Mouse (Mus musculus) ES-Bruce4 (cell line): Measurements from ENCODE around the gene Fars2. TPM values are rescaled to one million over a fixed set of nuclear protein-coding genes. Genes with fewer than 3 reads are reported as not detected.

Experiments
- H3K27ac ChIP-seq: 2 replicates; pipeline ENCODE4 v1.5.1; 2012; ENCODE audit warnings: low read length, inconsistent platforms; ENCODE audit not compliant: insufficient read depth
- H3K27me3 ChIP-seq: 2 replicates; pipeline ENCODE4 v1.6.1; 2012; ENCODE audit warnings: mild to moderate bottlenecking, low read length, inconsistent platforms; ENCODE audit not compliant: control insufficient read depth, poor library complexity, insufficient read depth, severe bottlenecking
- H3K36me3 ChIP-seq: 2 replicates; pipeline ENCODE4 v1.6.1; 2012; ENCODE audit warnings: inconsistent platforms, mild to moderate bottlenecking, low read length, moderate library complexity; ENCODE audit not compliant: control insufficient read depth, poor library complexity, insufficient read depth, severe bottlenecking
- H3K4me1 ChIP-seq: one replicate; pipeline ENCODE4 v1.8.1; 2011; ENCODE audit warnings: low read length; ENCODE audit not compliant: control insufficient read depth, insufficient read depth
- H3K4me3 ChIP-seq: 2 replicates; pipeline ENCODE4 v1.5.1; 2011; ENCODE audit warnings: low read depth, mild to moderate bottlenecking, low read length
- H3K9ac ChIP-seq: 2 replicates; pipeline ENCODE4 v1.6.1; 2012; ENCODE audit warnings: low read depth, mild to moderate bottlenecking, inconsistent platforms; ENCODE audit not compliant: poor library complexity, severe bottlenecking
- H3K9me3 ChIP-seq: replicated peaks from 2 replicates; pipeline ENCODE4 v1.6.1; 2012; ENCODE audit warnings: mild to moderate bottlenecking, low read length, inconsistent platforms; ENCODE audit not compliant: control insufficient read depth, poor library complexity, insufficient read depth, severe bottlenecking
- CTCF ChIP-seq: IDR thresholded peaks from one replicate; pipeline ENCODE4 v1.8.1; 2011; ENCODE audit warnings: low read depth, low read length
- EP300 ChIP-seq: IDR thresholded peaks from 2 replicates; pipeline ENCODE4 v1.6.1; 2011; ENCODE audit warnings: low read depth, low read length; ENCODE audit not compliant: insufficient read depth
- POLR2A ChIP-seq: IDR thresholded peaks from one replicate; pipeline ENCODE4 v1.8.1; 2011; ENCODE audit warnings: low read length; ENCODE audit not compliant: insufficient read depth
- polyA plus RNA-seq: library from polyadenylated mRNA; stranded (reverse); fragments of >200 nt; gene quantifications from 2 replicates; pipeline ENCODE4 v1.2.4, GENCODE M21; 2011; ENCODE audit warnings: low read depth; ENCODE audit not compliant: missing spikeins, insufficient read depth, insufficient read length

The Fars2 gene
- polyA plus RNA-seq, 1 experiment = 23.3 TPM

GRCm38 (mm10) chr13:36500370-36500905, 383.2 kb downstream of the Fars2 start:
- Histone ChIP-seq H3K27me3 (no peaks in the 10 kb centered on the region), H3K27ac (no peak overlapping the region), H3K9me3 (no peaks in the 10 kb centered on the region), H3K4me3 (no peak overlapping the region), H3K36me3 (no peaks in the 10 kb centered on the region), H3K4me1 (no peaks in the 10 kb centered on the region), H3K9ac (no peak overlapping the region)
- TF ChIP-seq CTCF (no peak), POLR2A (no peak), EP300 (no peak)

GRCm38 (mm10) chr13:36503551-36503950, 386.3 kb downstream of the Fars2 start:
- Histone ChIP-seq H3K36me3 (no peaks in the 10 kb centered on the region), H3K4me3 (no peak overlapping the region), H3K27ac (no peak overlapping the region), H3K4me1 (no peaks in the 10 kb centered on the region), H3K27me3 (no peaks in the 10 kb centered on the region), H3K9ac (no peak overlapping the region), H3K9me3 (no peaks in the 10 kb centered on the region)
- TF ChIP-seq CTCF (no peak), EP300 (no peak), POLR2A (no peak)

DNA sequence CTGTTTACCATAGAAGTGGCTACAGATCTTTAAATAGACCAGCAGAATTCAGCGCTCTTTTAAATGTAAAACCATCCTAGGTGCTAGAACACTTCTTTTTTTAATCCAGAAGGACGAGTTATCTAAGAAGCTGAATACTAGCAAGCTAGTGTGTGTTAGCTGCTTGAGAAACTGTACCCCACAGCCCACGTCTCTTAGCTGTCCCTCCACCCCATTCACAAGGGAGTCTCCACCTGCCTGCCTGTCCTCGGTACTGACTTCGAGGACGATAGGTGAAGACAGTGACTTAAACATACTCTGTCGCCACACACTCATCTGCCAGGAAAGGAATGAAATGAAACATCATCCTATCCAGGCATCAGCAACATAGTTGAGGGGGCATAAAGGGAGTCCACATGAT, 386.8 kb downstream of the Fars2 start:
- Histone ChIP-seq H3K9me3 (no peaks in the 10 kb centered on the region), H3K27ac (no peak overlapping the region), H3K4me1 (no peaks in the 10 kb centered on the region), H3K9ac (no peak overlapping the region), H3K27me3 (no peaks in the 10 kb centered on the region), H3K36me3 (no peaks in the 10 kb centered on the region), H3K4me3 (no peak overlapping the region)
- TF ChIP-seq POLR2A (no peak), EP300 (no peak), CTCF (no peak)

- no peaks in the 10 kb centered on the region for H3K36me3 ChIP-seq
- no peaks in the 10 kb centered on the region for H3K27me3 ChIP-seq
- no peak overlapping the region for H3K27ac ChIP-seq
- no peak for TF ChIP-seq POLR2A
- TF ChIP-seq EP300 = no peak
- no peak for TF ChIP-seq CTCF
- H3K9ac ChIP-seq = no peak overlapping the region
- no peak overlapping the region for H3K4me3 ChIP-seq
- H3K9me3 ChIP-seq = no peaks in the 10 kb centered on the region
- H3K4me1 ChIP-seq = no peaks in the 10 kb centered on the region
Measured at GRCm38 (mm10) chr13:36505730-36506129, 388.5 kb downstream of the Fars2 start.

DNA sequence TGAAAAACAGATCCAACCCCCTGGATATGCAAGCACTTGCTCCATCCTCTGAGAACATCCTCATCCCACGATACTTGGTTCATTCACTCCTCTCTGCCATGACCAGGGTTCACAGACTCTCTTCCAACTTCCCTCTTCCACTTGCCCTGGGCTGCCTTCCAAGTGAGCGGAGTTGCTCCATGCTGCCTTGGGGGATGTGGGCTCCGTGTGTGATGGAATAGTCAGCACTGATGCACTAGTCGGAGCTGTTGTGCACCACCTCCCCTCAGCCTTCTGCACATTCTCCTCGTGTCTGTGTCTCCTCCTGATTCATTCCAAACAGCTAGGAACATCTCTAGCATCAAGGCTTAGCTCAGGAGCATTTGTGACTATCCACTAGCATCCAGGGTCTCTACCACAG, 389.1 kb downstream of the Fars2 start:
- Histone ChIP-seq H3K27me3 (no peaks in the 10 kb centered on the region), H3K27ac (no peak overlapping the region), H3K4me3 (no peak overlapping the region), H3K9ac (no peak overlapping the region), H3K9me3 (no peaks in the 10 kb centered on the region), H3K36me3 (no peaks in the 10 kb centered on the region), H3K4me1 (no peaks in the 10 kb centered on the region)
- TF ChIP-seq EP300 (no peak), POLR2A (no peak), CTCF (no peak)

DNA sequence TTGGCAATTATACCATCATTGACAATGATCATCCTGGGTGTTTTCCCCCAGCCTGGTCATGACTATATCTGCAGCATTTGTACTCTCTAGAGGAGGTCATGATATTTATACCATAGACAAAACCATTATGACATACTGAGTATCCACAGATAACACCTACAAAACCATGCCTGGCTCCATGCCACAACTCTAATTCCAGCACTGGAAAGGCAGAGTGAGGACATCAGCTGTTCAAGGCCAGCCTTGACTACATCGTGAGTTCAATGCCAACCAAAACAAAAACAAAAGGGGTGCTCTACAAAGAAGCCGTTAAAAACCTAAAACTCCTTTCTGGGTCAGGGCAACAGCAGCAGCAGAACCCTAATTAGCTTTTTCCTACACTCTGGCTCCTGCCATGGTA, 392.9 kb downstream of the Fars2 start:
- no peak overlapping the region for H3K4me3 ChIP-seq
- no peak overlapping the region for H3K9ac ChIP-seq
- TF ChIP-seq CTCF (no peak), EP300 (no peak), POLR2A (no peak)

DNA sequence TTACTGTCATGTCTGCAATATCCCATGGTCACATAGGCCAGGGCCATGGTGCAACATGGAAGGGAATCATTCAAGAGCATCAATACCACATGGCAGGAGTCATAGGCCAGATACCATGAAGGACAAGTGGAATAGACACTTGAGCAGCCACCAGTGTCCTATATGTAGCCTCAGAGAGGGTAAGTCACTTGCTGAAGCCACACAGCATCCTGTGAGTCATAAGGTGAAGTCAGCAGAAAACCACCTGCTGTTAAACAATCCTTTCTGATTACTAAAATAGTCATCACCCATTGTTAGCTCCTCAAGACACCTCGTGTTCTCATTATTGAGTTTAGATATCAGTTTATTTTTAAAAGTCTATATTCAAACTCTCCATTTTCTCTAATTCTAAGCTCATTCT, 395.9 kb downstream of the Fars2 start:
- Histone ChIP-seq H3K9me3 (no peaks in the 10 kb centered on the region), H3K36me3 (no peaks in the 10 kb centered on the region), H3K27me3 (no peaks in the 10 kb centered on the region), H3K27ac (no peak overlapping the region), H3K4me3 (no peak overlapping the region), H3K4me1 (peaks cover 3% of the 10 kb centered on the region), H3K9ac (no peak overlapping the region)
- TF ChIP-seq EP300 = no peak

More for the DNA sequence above, 392.9 kb downstream of the Fars2 start:
- Histone ChIP-seq H3K27ac (no peak overlapping the region), H3K36me3 (no peaks in the 10 kb centered on the region), H3K27me3 (no peaks in the 10 kb centered on the region), H3K9me3 (no peaks in the 10 kb centered on the region), H3K4me1 (peaks cover 3% of the 10 kb centered on the region)
